In the genomic region with DNA sequence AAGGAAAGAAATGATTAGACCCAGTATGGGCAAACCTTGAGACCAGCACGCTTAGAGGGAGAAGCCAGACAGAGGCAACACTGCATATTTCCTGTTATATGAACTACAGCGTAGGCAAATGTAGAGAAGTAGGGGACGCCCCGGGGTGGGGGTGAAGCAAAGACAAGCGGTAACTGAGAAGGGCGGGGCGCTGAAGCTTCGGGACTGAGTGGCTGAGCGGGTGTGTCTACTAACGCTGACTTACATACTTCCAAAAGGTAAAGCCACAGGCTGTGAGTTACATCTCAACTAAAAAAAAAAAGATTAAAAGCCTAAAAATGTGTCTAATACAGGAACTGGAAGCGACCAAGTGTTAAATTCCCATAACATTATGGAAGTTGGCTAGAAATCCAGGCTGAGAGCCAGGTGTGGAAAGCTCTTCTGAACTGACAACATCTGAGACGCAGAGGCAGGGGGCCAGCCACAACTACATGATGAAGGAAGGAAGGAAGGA, we compare ENCODE assay signal across 8 mouse cellular contexts. TPM values are rescaled to one million over a fixed set of nuclear protein-coding genes. Genes with fewer than 3 reads are reported as not detected.
DNase-seq lines count a peak whose midpoint lies in the region; ATAC-seq lines count a peak whose summit lies in the region.

No protein-coding gene starts in this region.

- peak overlapping the region; percentile 90 for H3K9ac ChIP-seq in kidney, embryonic 14.5 days (ENCODE audit: low read depth, low read length)
- H3K9ac ChIP-seq in embryonic facial prominence, embryonic 11.5 days (replicated peaks; ENCODE audit: low read length) = peak overlapping the region; percentile 86
- H3K9ac ChIP-seq in midbrain, embryonic 16.5 days (ENCODE audit: low read depth, low read length) = peak overlapping the region; percentile 93

- 16% methylated on average over 12 of the region's 12 CpGs for WGBS in kidney, embryonic 14.5 days
- 43% methylated on average over 12 of the region's 12 CpGs for WGBS in embryonic facial prominence, embryonic 11.5 days
- 35% methylated on average over 12 of the region's 12 CpGs for WGBS in midbrain, embryonic 16.5 days

- intact Hi-C loops in heart, postnatal 14 days (cut with DNase I) = loop anchor here (2.0 kb wide), 1 partner anchor 34 kb away; no protein-coding TSS in a partner anchor

- DNase-seq in kidney, adult 9 months = no peak
- DNase-seq in embryonic facial prominence, embryonic 11.5 days (ENCODE audit: low spot score) = peak; percentile 30
- DNase-seq in heart, postnatal 14 days = peak; percentile 47 to 49
- peak; percentile 87 for DNase-seq in liver
- DNase-seq in thymus, postnatal 10 days (ENCODE audit: low spot score in 2 of 2) = peak; percentile 56 to 61
- DNase-seq in adrenal gland, adult 18-20 months (ENCODE audit: low spot score in 2 of 2) = no peak

- H3K36me3 ChIP-seq in kidney, embryonic 14.5 days (ENCODE audit: control insufficient read depth, insufficient read depth, low read length) = peaks cover 12% of the 10 kb centered on the region; the same call in 1 of the 2 replicates
- no peaks in the 10 kb centered on the region; the same call in none of the 2 replicates for H3K36me3 ChIP-seq in embryonic facial prominence, embryonic 11.5 days (replicated peaks; ENCODE audit: control insufficient read depth, insufficient read depth, low read depth, low read length)
- H3K36me3 ChIP-seq in midbrain, embryonic 16.5 days (ENCODE audit: control insufficient read depth, insufficient read depth, low read length) = peaks cover 3% of the 10 kb centered on the region; the same call in 1 of the 2 replicates

- H3K27ac ChIP-seq in kidney, embryonic 14.5 days (ENCODE audit: low read depth, low read length) = peak overlapping the region; percentile 86
- H3K27ac ChIP-seq in embryonic facial prominence, embryonic 11.5 days (replicated peaks; ENCODE audit: low read depth, low read length) = peak overlapping the region; percentile 83
- peak overlapping the region; percentile 97 for H3K27ac ChIP-seq in midbrain, embryonic 16.5 days (ENCODE audit: low read length)

- H3K4me1 ChIP-seq in kidney, embryonic 14.5 days (ENCODE audit: control insufficient read depth, insufficient read depth, low read length) = peaks cover 23% of the 10 kb centered on the region; the same call in 1 of the 2 replicates
- H3K4me1 ChIP-seq in embryonic facial prominence, embryonic 11.5 days (ENCODE audit: control insufficient read depth, insufficient read depth, low read length) = no peaks in the 10 kb centered on the region; the same call in 1 of the 2 replicates
- peaks cover 31% of the 10 kb centered on the region for H3K4me1 ChIP-seq in midbrain, embryonic 16.5 days (ENCODE audit: control insufficient read depth, insufficient read depth, low read length)

- H3K4me2 ChIP-seq in kidney, embryonic 14.5 days (replicated peaks; ENCODE audit: low read depth, low read length) = peak overlapping the region; percentile 63
- H3K4me2 ChIP-seq in embryonic facial prominence, embryonic 11.5 days (ENCODE audit: low read depth, low read length) = peak overlapping the region; percentile 64
- peak overlapping the region; percentile 89 for H3K4me2 ChIP-seq in midbrain, embryonic 16.5 days (ENCODE audit: low read length)

- H3K9me3 ChIP-seq in kidney, embryonic 14.5 days (ENCODE audit: control insufficient read depth, low read length) = no peaks in the 10 kb centered on the region
- no peaks in the 10 kb centered on the region for H3K9me3 ChIP-seq in embryonic facial prominence, embryonic 11.5 days (replicated peaks; ENCODE audit: control insufficient read depth, low read length)
- H3K9me3 ChIP-seq in midbrain, embryonic 16.5 days (replicated peaks; ENCODE audit: control insufficient read depth, low read length, poor library complexity, severe bottlenecking) = no peaks in the 10 kb centered on the region

- no peak for ATAC-seq in kidney, embryonic 14.5 days (ENCODE audit: low FRiP score, low TSS enrichment)
- no peak for ATAC-seq in embryonic facial prominence, embryonic 11.5 days (replicated peaks; ENCODE audit: insufficient number of reproducible peaks, low FRiP score, low TSS enrichment, low read depth)
- ATAC-seq in midbrain, embryonic 16.5 days = no peak

- H3K27me3 ChIP-seq in kidney, embryonic 14.5 days (ENCODE audit: control insufficient read depth, insufficient read depth, low read length) = no peaks in the 10 kb centered on the region
- no peaks in the 10 kb centered on the region for H3K27me3 ChIP-seq in embryonic facial prominence, embryonic 11.5 days (ENCODE audit: control insufficient read depth, insufficient read depth, low read length)
- H3K27me3 ChIP-seq in midbrain, embryonic 16.5 days (ENCODE audit: control insufficient read depth, insufficient read depth, low read depth, low read length) = no peaks in the 10 kb centered on the region

- H3K4me3 ChIP-seq in kidney, embryonic 14.5 days (ENCODE audit: low read length) = peak overlapping the region; percentile 83
- peak overlapping the region; percentile 78 for H3K4me3 ChIP-seq in embryonic facial prominence, embryonic 11.5 days (ENCODE audit: low read depth, low read length)
- H3K4me3 ChIP-seq in midbrain, embryonic 16.5 days (ENCODE audit: low read depth, low read length) = peak overlapping the region; percentile 84

RNA-seq across cellular contexts. Expression of a gene that starts 1.3 kb away (rescaled TPM):
- polyA plus RNA-seq in kidney, embryonic 14.5 days (2014; fragmentation: Nextera tagmentation; extraction: Ambion mirVana) = 18.5 and 28.2 TPM in 2 replicates
- polyA plus RNA-seq in embryonic facial prominence, embryonic 11.5 days (2014; fragmentation: Nextera tagmentation; extraction: Ambion mirVana) = 26.0 and 29.0 TPM in 2 replicates
- 10 to 100 TPM; 13.0 to 13.9 TPM for total RNA-seq in heart, postnatal 14 days (2021)
- polyA plus RNA-seq in midbrain, embryonic 16.5 days (2015; fragmentation: Nextera tagmentation; extraction: Ambion mirVana) = 9.4 and 13.7 TPM in 2 replicates
- total RNA-seq in adrenal gland, adult 18-20 months (2021) = 10 to 100 TPM; 15.0 to 15.5 TPM

RNA-seq across cellular contexts. Expression of a gene that starts 11.1 kb away (rescaled TPM):
- 6.0 and 7.7 TPM in 2 replicates for polyA plus RNA-seq in kidney, embryonic 14.5 days (2014; fragmentation: Nextera tagmentation; extraction: Ambion mirVana)
- polyA plus RNA-seq in embryonic facial prominence, embryonic 11.5 days (2014; fragmentation: Nextera tagmentation; extraction: Ambion mirVana) = not detected in 2 replicates
- total RNA-seq in heart, postnatal 14 days (2021) = not detected
- polyA plus RNA-seq in midbrain, embryonic 16.5 days (2015; fragmentation: Nextera tagmentation; extraction: Ambion mirVana) = not detected in 2 replicates
- under 1 TPM in 1 of 2 experiments, not detected in 1; 0.20 TPM for total RNA-seq in adrenal gland, adult 18-20 months (2021)

Comparison
In these comparisons a context has a peak if more than half of its experiments do, and no peak if none do; other contexts are left out.
1. DNase-seq: peak in embryonic facial prominence, embryonic 11.5 days (single experiment), heart, postnatal 14 days (2 of 2), liver (single experiment) and thymus, postnatal 10 days (2 of 2); none in kidney, adult 9 months (single experiment) and adrenal gland, adult 18-20 months (0 of 2).
2. Peak in every context shown above with its lines, with median percentiles within 50 percentile points of each other: H3K27ac ChIP-seq, H3K4me2 ChIP-seq, H3K4me3 ChIP-seq and H3K9ac ChIP-seq.